Mouse (Mus musculus) kidney, adult 11 months (tissue): ENCODE data around the gene Mcoln2.

Experiments used
- DNase-seq: peaks from one replicate; pipeline ENCODE4 v3.0.0; 2022

Gene Mcoln2

GRCm38 (mm10) chr3:146149156-146150057 lies at the start of gene Mcoln2:
Gene Mcoln2 (plus strand): TSS chr3:146149833.
- DNase-seq: no peak

- DNase-seq: no peak
These were observed 49.7 kb upstream of the Mcoln2 start for GRCm38 (mm10) chr3:146099925-146100324.

GRCm38 (mm10) chr3:146102049-146102448 lies 47.6 kb upstream of the Mcoln2 start:
- no peak for DNase-seq

DNA sequence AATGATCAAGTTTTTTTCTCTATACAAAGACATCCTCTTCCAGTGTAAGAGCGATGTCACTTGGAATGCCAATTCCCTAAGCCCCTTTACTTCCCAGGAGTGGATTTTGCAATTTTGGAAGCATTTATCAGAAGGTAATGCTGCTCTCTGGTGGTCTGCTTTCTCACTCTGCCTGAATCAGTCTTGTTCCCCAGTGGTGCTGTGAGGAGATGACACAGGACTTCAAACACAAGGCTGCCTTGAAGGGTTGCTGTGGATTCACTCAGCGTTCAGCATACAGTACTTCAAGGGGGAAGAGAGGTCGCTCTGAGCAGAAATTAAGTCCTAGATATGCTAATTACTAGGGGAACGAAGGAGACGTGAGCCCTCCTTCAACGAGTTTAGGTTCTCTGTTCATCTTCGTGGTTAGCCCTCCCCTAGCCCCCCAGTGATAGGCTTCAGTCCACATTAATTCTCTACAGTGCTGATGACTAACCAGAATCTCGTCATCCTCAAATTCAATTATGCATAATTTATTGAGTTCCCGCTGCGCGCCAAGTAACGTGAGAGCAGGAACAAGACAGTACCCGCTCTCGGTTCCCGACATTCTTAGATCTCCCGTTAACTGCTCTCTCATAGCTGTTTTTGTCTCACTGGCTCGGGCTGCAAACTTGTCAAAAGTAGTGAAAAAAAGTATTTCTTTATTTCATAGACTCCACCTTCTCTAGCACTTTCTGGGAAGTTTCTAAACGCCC lies 42.4 kb upstream of the Mcoln2 start:
- no peak for DNase-seq

- peak; percentile 46 for DNase-seq
These were observed 41.6 kb upstream of the Mcoln2 start, which contains the start of gene Wdr63 for GRCm38 (mm10) chr3:146107921-146108571. Gene Wdr63 (minus strand): TSS chr3:146108130.

DNA sequence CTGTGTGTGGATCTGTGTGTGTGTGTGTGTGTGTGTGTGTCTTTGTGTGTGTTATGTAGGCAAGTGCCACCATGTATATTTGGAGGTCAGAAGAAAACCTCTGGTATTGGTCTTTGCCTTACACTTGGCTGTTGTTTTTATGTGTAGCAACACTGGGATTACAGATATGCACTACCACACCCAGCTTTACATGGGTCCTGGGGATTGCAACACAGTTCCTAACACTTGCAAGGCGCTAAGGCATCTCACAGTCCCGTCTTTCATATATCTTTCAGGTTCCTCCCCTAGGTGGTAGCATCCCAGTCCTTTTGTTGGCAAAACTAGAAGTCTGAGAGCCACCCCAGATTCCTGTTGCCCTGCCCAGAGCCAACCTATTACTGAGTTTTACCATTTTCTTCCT lies 40.7 kb upstream of the Mcoln2 start:
- DNase-seq: no peak

DNA sequence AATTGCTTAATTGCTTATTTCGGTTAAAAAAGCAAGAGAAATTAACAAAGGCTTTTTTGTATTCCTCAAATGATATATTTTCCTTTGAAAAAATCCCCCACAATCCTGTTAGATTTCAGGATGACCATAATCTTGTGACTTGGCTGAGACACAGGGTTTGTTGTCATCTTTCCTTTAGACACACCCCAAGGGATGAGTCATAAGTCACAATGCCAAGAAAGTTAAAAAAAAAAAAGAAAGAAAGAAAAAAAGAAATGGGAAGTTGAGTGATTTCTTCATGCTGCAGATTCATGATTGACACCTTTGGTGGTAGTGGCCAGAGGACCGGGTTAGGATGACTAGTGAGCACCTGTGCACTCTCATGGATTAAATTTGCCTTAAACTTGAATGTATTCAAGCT lies 39.3 kb upstream of the Mcoln2 start:
- no peak for DNase-seq

GRCm38 (mm10) chr3:146110916-146111315 lies 38.7 kb upstream of the Mcoln2 start:
- no peak for DNase-seq

DNA sequence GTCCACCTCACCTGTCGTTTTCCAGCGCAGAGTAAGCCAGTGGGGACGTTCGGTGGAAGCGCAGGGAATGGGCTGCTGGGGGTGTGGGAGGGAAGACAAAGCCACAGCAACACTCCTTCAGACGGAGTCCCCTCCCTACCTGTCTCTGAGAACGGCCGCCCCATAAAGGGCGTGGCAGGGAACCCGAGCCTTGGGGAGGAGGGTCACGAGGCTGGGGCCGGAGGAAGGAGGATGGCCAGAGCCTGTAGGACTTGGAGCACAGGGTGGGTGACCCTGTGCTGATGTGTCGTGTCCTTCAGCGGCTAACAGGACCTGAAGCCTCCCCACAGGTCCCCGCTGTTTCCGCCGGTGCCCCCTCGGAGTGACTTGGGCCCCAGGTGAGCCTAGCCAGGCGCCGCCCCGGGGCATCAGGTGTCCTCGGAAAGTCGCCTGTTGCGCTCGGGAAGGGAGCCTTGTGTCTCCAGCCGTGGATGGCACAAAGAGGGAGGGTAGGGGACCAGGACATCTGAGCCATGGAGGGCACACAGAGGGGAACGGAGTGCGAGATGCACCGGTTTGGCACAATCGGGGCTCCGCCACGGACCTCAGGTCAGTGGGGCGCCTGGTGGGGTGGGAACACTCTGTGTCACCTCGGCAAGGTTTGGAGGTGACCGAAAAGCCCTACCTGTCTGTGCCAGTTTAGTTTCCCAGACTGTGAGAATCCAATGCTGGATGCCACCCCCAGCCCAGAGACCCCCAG lies 32.2 kb upstream of the Mcoln2 start, which contains the start of gene Mcoln3:
Gene Mcoln3, plus strand, starts transcription at position 193 of the 739 bp plus-strand sequence.
- no peak for DNase-seq

DNA sequence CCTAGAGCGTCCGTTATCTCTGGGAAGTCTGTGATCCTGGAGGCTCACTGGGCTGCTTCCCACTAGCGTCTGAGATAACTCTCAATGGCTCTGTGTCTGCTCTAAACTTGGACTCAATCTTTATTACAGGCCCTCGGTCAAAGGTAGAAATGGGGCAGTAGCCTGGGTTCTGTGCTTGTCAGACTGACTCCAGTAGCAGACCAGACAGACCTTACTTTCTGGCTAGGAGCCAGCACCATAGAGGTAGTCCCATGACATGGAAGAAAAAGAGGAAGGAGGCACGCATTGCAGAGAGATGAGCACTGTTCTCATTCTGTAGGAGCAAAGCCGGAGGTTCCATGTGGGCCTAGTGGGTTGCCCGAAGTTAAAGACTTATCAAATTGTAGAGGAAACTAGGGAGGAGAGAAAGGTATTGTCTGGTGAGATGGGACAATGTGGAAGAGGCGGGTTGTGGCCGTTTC lies 31.6 kb upstream of the Mcoln2 start:
- no peak for DNase-seq

GRCm38 (mm10) chr3:146121310-146122124 lies 28.1 kb upstream of the Mcoln2 start:
- no peak for DNase-seq

DNA sequence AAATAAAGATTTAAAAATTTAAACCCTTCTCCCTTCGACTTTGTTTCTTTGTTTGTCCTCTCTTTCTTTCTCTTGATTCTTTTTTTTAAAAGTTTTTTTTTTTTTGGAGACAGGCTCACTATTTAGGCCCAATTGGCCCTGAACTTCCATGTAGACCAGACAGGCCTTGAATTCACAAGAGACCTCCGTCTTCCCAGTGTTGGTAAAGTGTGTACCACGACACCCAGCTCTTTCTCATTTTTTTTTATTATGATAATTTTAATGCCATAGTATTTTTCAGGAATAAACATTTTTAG lies 27.6 kb upstream of the Mcoln2 start:
- no peak for DNase-seq

DNA sequence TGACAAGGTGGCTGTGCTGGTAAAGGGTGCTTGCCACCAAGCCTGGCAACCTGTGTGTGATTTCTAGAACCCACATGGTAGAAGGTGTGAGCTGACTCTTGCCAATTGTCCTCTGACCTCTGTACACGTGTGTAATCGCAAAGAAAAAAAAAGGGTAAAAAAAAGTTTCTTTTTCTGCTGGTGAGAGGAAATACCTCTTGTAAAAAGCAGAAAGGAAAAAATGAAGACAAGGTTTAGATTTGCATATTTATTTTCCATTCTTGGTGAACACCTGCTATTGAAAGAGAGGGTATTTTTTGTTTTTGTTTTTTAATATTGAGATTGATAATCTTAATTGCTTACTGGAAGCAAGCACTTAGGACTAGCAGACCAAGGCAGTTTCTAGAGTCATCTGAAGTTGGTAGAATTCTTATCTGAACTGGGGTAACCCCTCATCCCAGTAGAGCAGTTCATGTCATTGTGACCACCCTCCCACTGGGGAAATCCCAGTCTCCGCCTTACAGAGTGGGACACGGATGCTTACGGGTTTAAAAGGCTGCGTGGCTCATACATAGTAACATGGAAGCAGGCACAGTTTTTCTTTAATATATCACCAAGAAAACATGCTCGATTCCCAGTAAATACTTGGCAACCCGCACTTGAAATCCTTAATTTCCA lies 26.7 kb upstream of the Mcoln2 start:
- DNase-seq: no peak

DNA sequence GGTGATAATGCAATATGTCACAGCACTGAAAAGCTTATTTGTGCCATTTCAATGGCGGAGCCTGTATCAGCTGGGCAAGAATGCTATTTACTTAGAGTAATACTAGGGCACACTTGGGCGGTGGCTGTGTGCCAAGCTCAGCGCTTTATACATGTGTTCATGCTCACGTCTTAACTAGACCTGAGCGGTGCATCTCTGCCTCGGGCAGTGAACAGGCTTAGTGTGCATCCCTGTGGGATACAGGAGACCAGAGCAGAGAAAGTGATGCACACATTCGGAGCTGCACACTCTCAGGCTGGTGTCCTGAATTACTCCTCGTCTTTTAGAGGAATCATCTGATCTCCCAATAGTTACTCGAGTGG lies 26.2 kb upstream of the Mcoln2 start:
- DNase-seq: no peak

GRCm38 (mm10) chr3:146127205-146127604 lies 22.4 kb upstream of the Mcoln2 start:
- no peak for DNase-seq

GRCm38 (mm10) chr3:146134834-146135233 lies 14.8 kb upstream of the Mcoln2 start:
- no peak for DNase-seq

DNA sequence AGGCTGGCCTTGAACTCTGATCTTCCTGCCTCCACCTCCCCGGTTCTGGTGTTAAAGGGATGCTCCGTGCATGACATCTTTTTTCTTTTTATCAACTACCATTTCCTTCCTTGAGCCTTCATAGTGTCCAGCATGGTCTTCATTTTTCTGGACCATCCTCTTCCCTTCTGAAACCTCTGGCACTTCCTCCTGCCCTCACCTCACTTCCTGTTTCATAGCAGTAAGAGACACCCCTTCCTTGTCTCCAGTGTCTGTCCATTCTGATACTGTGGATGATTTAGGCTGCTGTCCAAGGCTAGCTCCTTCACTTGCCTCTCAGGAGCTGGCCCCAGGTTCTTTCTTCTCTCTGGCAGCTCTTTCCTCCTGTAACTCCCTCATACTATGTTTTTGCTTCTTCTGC lies 14.2 kb upstream of the Mcoln2 start:
- DNase-seq: no peak

DNA sequence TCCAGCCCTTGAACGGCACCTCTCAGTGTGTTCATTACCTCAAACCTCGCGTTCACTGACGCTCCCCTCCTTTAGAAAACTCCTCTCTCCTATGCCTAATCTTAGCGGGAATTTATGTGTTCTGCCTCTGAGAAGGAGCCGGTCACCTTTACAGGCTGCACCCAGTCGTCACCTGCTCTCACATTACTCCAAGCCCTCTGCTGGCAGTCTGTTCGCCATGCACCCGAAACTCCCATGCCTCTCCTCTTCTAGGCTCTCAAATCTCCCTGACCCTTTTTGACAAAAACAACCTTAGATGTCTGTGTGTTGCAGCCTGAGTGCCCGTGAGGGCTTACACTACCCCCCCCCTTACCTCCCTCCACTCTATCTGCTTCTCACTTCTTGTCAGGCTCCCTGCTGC lies 13.2 kb upstream of the Mcoln2 start:
- peak; percentile 10 for DNase-seq

DNA sequence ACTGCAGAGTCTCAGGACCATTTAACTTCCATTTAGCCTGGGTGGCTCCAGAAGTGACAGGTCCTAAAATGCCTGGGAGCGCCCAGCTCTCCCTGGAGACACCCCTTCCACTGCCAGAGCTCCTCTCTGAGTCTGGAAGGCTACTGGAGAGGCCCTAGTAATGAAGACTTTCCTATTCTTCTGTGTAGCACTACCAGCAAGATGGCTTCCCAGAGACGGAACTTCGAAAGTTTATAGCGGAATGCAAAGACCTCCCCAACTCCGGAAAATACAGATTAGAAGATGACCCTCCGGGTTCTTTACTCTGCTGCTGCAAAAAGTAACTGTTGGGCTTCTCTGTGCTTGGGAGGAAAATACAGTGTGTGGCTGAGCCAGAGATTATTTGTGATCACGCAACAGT lies 9.4 kb upstream of the Mcoln2 start:
- no peak for DNase-seq

GRCm38 (mm10) chr3:146142523-146142922 lies 7.1 kb upstream of the Mcoln2 start:
- no peak for DNase-seq

DNA sequence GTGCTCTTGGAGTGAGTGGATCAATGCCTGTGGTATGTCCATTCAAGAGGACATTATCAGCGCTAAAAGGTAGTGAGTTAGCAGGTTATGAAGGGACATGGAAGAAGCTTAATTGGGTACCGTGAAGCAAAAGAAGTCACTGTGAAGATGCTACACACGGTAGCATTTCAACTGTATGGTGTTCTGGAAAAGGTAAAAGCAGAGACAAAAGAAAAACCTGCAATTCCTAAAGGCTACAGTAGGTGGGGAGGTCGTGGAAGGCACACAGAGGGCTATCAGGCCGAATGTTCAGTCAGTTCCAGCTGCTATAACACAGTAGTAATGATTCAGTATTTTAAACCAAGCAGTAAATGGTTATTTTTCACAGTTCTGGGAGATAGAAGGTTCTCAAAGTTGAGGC lies 4.1 kb upstream of the Mcoln2 start:
- DNase-seq: no peak
